Mouse (Mus musculus) lung, adult 2 months (tissue): ENCODE data around the gene Casq1.

Source experiments
- CTCF ChIP-seq: fragments of 200-500 bp; IDR thresholded peaks from 2 replicates; pipeline ENCODE4 v1.5.1; 2011; ENCODE audit warnings: mild to moderate bottlenecking, low read length, control low read depth; ENCODE audit not compliant: insufficient read depth
- POLR2A ChIP-seq: fragments of 200-500 bp; IDR thresholded peaks from 2 replicates; pipeline ENCODE4 v1.6.1; 2011; ENCODE audit warnings: low read depth, mild to moderate bottlenecking, control low read depth, low read length, borderline replicate concordance; ENCODE audit errors: extremely low read depth

GRCm38 (mm10) chr1:172197146-172197545 is 22.5 kb downstream of the Casq1 start:
- TF ChIP-seq CTCF: no peak
- no peak for TF ChIP-seq POLR2A
